Mouse (Mus musculus) stomach, postnatal 0 days (tissue): ENCODE measurements around the gene Nop14.

Experiments
- CTCF ChIP-seq: IDR thresholded peaks from 2 replicates; pipeline ENCODE4 v1.5.1; 2016; ENCODE audit warnings: antibody characterized with exemption, low read depth, mild to moderate bottlenecking, moderate library complexity
- EP300 ChIP-seq: optimal IDR thresholded peaks from 2 replicates; pipeline ENCODE3; 2016; ENCODE audit warnings: antibody characterized with exemption

DNA sequence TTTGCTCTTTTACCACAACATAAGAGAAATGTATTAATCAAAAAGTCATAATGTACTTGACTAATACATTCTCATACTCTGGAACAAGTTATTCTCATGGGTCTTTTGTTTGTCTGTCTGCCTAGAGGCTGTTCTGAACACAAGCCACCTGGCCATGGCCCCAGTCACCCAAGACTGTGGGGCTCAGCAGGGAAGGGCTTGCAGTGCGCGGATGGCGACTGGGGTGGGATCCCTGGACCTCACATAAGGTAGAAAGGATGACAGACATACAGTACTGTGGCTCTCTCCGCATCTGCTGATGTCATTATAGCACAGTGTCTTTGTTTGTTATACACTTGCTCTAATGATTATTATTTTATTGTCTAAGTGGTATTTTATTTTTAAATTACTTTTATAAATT is 69.2 kb downstream of the Nop14 start:
- no peak for TF ChIP-seq CTCF
- TF ChIP-seq EP300 = no peak
